Mouse (Mus musculus): ENCODE measurements around the gene Tprgl. TPM values are rescaled to one million over a fixed set of nuclear protein-coding genes. Genes with fewer than 3 reads are reported as not detected.

Tprgl gene
- polyA plus RNA-seq, 1 experiment = 68.9 TPM

GRCm38 (mm10) chr4:154157970-154158662, 2.4 kb downstream of the Tprgl start:
- TF ChIP-seq POLR2A (IDR thresholded peaks at IDR 0.05; ENCODE audit: insufficient read depth, low read length) (no peak), CTCF (IDR thresholded peaks at IDR 0.05; ENCODE audit: low read depth, low read length) (no peak), EP300 (IDR thresholded peaks at IDR 0.05; ENCODE audit: insufficient read depth, low read depth, low read length) (no peak)
- H3K27me3 ChIP-seq (ENCODE audit: control insufficient read depth, insufficient read depth, low read length, poor library complexity, severe bottlenecking) = no peaks in the 10 kb centered on the region
- no peak overlapping the region for H3K9ac ChIP-seq (ENCODE audit: low read depth, poor library complexity, severe bottlenecking)
- H3K4me1 ChIP-seq (ENCODE audit: control insufficient read depth, insufficient read depth, low read length) = peaks cover 2% of the 10 kb centered on the region
- no peak overlapping the region for H3K4me3 ChIP-seq (ENCODE audit: low read depth, low read length)
- no peaks in the 10 kb centered on the region for H3K9me3 ChIP-seq (replicated peaks; ENCODE audit: control insufficient read depth, insufficient read depth, low read length, poor library complexity, severe bottlenecking)
- H3K27ac ChIP-seq (ENCODE audit: insufficient read depth, low read length) = no peak overlapping the region
- peaks cover 9% of the 10 kb centered on the region; the same call in 1 of the 2 replicates for H3K36me3 ChIP-seq (ENCODE audit: control insufficient read depth, insufficient read depth, low read length, poor library complexity, severe bottlenecking)

DNA sequence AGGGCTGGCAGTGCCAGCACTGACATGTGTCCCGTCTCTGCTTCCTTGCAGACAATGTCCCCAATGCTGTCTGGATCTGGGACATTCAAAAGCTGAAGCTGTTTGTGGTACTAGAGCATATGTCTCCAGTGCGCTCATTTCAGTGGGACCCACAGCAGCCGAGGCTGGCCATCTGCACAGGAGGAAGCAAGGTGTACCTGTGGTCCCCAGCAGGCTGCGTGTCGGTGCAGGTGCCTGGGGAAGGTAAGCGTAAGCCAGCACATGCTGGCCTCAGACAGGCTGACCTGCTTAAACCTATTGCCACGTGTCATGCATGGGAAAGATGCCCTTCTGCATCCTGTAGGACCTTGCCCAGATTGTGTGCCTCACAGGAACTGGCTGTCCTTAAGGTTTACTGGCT, 4.4 kb downstream of the Tprgl start:
- no peak overlapping the region for H3K4me3 ChIP-seq (ENCODE audit: low read depth, low read length)
- peaks cover 9% of the 10 kb centered on the region for H3K36me3 ChIP-seq (ENCODE audit: control insufficient read depth, insufficient read depth, low read length, poor library complexity, severe bottlenecking)
- H3K9me3 ChIP-seq (replicated peaks; ENCODE audit: control insufficient read depth, insufficient read depth, low read length, poor library complexity, severe bottlenecking) = no peaks in the 10 kb centered on the region
- H3K9ac ChIP-seq (ENCODE audit: low read depth, poor library complexity, severe bottlenecking) = no peak overlapping the region
- no peak overlapping the region for H3K27ac ChIP-seq (ENCODE audit: insufficient read depth, low read length)
- no peaks in the 10 kb centered on the region for H3K4me1 ChIP-seq (ENCODE audit: control insufficient read depth, insufficient read depth, low read length)
- H3K27me3 ChIP-seq (ENCODE audit: control insufficient read depth, insufficient read depth, low read length, poor library complexity, severe bottlenecking) = no peaks in the 10 kb centered on the region
- TF ChIP-seq CTCF (IDR thresholded peaks at IDR 0.05; ENCODE audit: low read depth, low read length) = no peak
- TF ChIP-seq EP300 (IDR thresholded peaks at IDR 0.05; ENCODE audit: insufficient read depth, low read depth, low read length) = no peak
- TF ChIP-seq POLR2A (IDR thresholded peaks at IDR 0.05; ENCODE audit: insufficient read depth, low read length) = no peak

DNA sequence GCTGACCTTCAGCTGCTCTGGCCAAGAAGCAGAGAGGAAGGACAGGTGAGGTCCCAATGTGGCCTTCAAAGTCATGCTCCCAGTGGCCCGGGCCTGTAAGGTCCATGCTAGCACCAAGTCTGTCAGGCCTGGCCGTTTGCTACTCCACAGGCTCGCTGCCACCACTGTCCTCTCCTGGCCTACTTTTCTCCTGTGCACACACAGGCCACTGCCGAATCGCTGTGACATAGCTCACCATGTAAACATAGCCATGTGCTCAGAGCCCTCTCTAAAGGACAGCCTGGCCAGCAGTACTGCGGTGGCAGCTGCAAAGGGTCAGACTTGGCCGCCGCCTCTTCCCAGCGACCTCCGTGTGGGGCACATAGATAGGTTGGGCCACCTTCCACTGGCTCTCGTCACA, 6.4 kb downstream of the Tprgl start:
- no peaks in the 10 kb centered on the region for H3K27me3 ChIP-seq (ENCODE audit: control insufficient read depth, insufficient read depth, low read length, poor library complexity, severe bottlenecking)
- no peak overlapping the region for H3K27ac ChIP-seq (ENCODE audit: insufficient read depth, low read length)
- no peaks in the 10 kb centered on the region for H3K4me1 ChIP-seq (ENCODE audit: control insufficient read depth, insufficient read depth, low read length)
- no peak for TF ChIP-seq POLR2A (IDR thresholded peaks at IDR 0.05; ENCODE audit: insufficient read depth, low read length)
- no peak for TF ChIP-seq CTCF (IDR thresholded peaks at IDR 0.05; ENCODE audit: low read depth, low read length)
- H3K4me3 ChIP-seq (ENCODE audit: low read depth, low read length) = no peak overlapping the region
- no peak overlapping the region for H3K9ac ChIP-seq (ENCODE audit: low read depth, poor library complexity, severe bottlenecking)
- H3K9me3 ChIP-seq (replicated peaks; ENCODE audit: control insufficient read depth, insufficient read depth, low read length, poor library complexity, severe bottlenecking) = no peaks in the 10 kb centered on the region
- H3K36me3 ChIP-seq (ENCODE audit: control insufficient read depth, insufficient read depth, low read length, poor library complexity, severe bottlenecking) = peaks cover 9% of the 10 kb centered on the region

DNA sequence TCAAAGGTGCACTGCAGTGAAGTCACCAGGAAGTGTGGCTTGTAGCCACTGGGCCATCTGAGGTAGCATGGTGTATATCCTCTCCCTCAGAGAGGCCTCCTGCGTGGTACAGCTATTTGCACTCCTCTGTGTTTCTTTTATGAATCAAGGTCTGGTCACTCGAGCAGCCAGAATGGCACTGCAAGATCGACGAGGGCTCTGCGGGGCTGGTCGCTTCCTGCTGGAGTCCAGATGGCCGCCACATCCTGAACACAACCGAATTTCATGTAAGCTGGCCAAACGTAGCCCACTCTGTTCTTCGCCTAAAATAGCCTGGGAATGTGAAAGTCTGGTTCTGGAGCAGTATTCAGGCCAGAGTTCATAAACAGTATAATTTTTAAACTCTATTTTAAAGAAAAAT, 14.1 kb downstream of the Tprgl start:
- Histone ChIP-seq H3K36me3 (ENCODE audit: control insufficient read depth, insufficient read depth, low read length, poor library complexity, severe bottlenecking) (peaks cover 3% of the 10 kb centered on the region; the same call in 1 of the 2 replicates), H3K27ac (ENCODE audit: insufficient read depth, low read length) (no peak overlapping the region), H3K9ac (ENCODE audit: low read depth, poor library complexity, severe bottlenecking) (no peak overlapping the region), H3K4me3 (ENCODE audit: low read depth, low read length) (no peak overlapping the region), H3K4me1 (ENCODE audit: control insufficient read depth, insufficient read depth, low read length) (no peaks in the 10 kb centered on the region), H3K9me3 (replicated peaks; ENCODE audit: control insufficient read depth, insufficient read depth, low read length, poor library complexity, severe bottlenecking) (no peaks in the 10 kb centered on the region), H3K27me3 (ENCODE audit: control insufficient read depth, insufficient read depth, low read length, poor library complexity, severe bottlenecking) (peaks cover under 1% of the 10 kb centered on the region; the same call in 1 of the 2 replicates)
- TF ChIP-seq EP300 (IDR thresholded peaks at IDR 0.05; ENCODE audit: insufficient read depth, low read depth, low read length) = no peak
- TF ChIP-seq CTCF (IDR thresholded peaks at IDR 0.05; ENCODE audit: low read depth, low read length) = no peak
- TF ChIP-seq POLR2A (IDR thresholded peaks at IDR 0.05; ENCODE audit: insufficient read depth, low read length) = no peak

GRCm38 (mm10) chr4:154144712-154145111, 15.8 kb downstream of the Tprgl start:
- peaks cover 2% of the 10 kb centered on the region for H3K4me1 ChIP-seq (ENCODE audit: control insufficient read depth, insufficient read depth, low read length)
- H3K27me3 ChIP-seq (ENCODE audit: control insufficient read depth, insufficient read depth, low read length, poor library complexity, severe bottlenecking) = peaks cover 14% of the 10 kb centered on the region
- H3K9ac ChIP-seq (ENCODE audit: low read depth, poor library complexity, severe bottlenecking) = no peak overlapping the region
- H3K27ac ChIP-seq (ENCODE audit: insufficient read depth, low read length) = no peak overlapping the region
- TF ChIP-seq CTCF (IDR thresholded peaks at IDR 0.05; ENCODE audit: low read depth, low read length) (no peak), EP300 (IDR thresholded peaks at IDR 0.05; ENCODE audit: insufficient read depth, low read depth, low read length) (no peak), POLR2A (IDR thresholded peaks at IDR 0.05; ENCODE audit: insufficient read depth, low read length) (no peak)
- H3K4me3 ChIP-seq (ENCODE audit: low read depth, low read length) = no peak overlapping the region
- peaks cover 3% of the 10 kb centered on the region; the same call in 1 of the 2 replicates for H3K36me3 ChIP-seq (ENCODE audit: control insufficient read depth, insufficient read depth, low read length, poor library complexity, severe bottlenecking)
- no peaks in the 10 kb centered on the region for H3K9me3 ChIP-seq (replicated peaks; ENCODE audit: control insufficient read depth, insufficient read depth, low read length, poor library complexity, severe bottlenecking)

DNA sequence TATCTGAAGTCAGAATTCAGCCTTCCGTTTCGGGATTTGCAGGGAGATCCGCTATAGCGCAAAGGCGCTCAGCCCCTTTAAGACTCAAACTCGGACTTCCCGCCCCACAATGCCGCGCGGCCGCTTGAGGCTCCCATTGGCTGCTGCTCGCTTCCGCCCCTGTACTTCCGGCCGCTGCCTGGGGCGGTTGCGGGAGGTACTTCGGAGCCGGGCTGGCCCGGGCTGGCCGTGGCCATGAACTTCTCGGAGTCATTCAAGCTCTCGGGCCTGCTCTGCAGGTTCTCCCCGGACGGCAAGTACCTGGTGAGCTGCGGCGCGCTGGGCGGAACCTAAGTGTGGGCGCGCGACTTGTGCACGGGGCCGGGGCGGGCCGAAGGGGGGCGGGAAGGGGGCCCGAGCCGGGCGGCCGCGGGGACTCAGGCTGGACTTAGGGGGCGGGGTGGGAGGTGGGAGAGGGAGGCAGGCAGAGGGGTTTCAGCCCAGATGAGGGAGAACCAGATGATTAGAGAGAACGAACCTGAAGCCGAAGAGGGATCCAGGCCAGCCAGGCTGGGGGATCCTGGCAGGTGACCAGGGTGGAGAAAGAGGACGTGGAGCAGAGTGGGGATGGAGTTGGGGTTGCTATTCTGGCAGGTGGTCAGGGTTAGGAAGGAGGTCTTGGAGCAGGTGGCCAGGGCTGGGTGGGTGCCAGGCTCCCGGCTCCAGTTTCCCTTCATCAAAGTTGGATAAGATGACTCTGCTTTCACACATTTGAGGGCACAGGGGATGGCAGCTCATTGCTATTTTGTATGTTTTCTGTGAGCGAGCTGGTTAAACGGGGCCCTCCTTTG, 18.0 kb downstream of the Tprgl start, which contains the start of gene Wrap73:
TSS of gene Wrap73 (plus strand) at position 162 of the 830 bp plus-strand sequence.
- Histone ChIP-seq H3K36me3 (ENCODE audit: control insufficient read depth, insufficient read depth, low read length, poor library complexity, severe bottlenecking) (peaks cover 2% of the 10 kb centered on the region; the same call in 1 of the 2 replicates), H3K4me1 (ENCODE audit: control insufficient read depth, insufficient read depth, low read length) (peaks cover 2% of the 10 kb centered on the region), H3K4me3 (ENCODE audit: low read depth, low read length) (peak within 1 kb of the TSS; percentile 85), H3K27ac (ENCODE audit: insufficient read depth, low read length) (no peak within 1 kb of the TSS), H3K9ac (ENCODE audit: low read depth, poor library complexity, severe bottlenecking) (peak within 1 kb of the TSS; percentile 94), H3K9me3 (replicated peaks; ENCODE audit: control insufficient read depth, insufficient read depth, low read length, poor library complexity, severe bottlenecking) (no peaks in the 10 kb centered on the region), H3K27me3 (ENCODE audit: control insufficient read depth, insufficient read depth, low read length, poor library complexity, severe bottlenecking) (peaks cover 22% of the 10 kb centered on the region)
- TF ChIP-seq CTCF (IDR thresholded peaks at IDR 0.05; ENCODE audit: low read depth, low read length) = no peak
- peak; percentile 42 for TF ChIP-seq POLR2A (IDR thresholded peaks at IDR 0.05; ENCODE audit: insufficient read depth, low read length)
- TF ChIP-seq EP300 (IDR thresholded peaks at IDR 0.05; ENCODE audit: insufficient read depth, low read depth, low read length) = no peak
